Mouse (Mus musculus) hindbrain, embryonic 16.5 days (tissue): ENCODE measurements around the gene Acad8. TPM values are rescaled to one million over a fixed set of nuclear protein-coding genes. Genes with fewer than 3 reads are reported as not detected.
A peak's percentile ranks its signal among the peaks of the same experiment; 100 is the strongest.

Experiments
- ATAC-seq: fragments of 200-750 bp; cut with Nextera tagmentation; 2 replicates; pipeline ENCODE4 v1.8.0; 2017; ENCODE audit warnings: moderate TSS enrichment, moderate library complexity
- H3K27ac ChIP-seq: fragments of 300-500 bp; sonication (generic); 2 replicates; pipeline ENCODE4 v1.5.1; 2014; ENCODE audit warnings: low read depth, mild to moderate bottlenecking, control low read depth, low read length, moderate library complexity
- H3K27me3 ChIP-seq: fragments of 300-500 bp; sonication (generic); replicated peaks from 2 replicates; pipeline ENCODE4 v1.6.1; 2014; ENCODE audit warnings: low read length; ENCODE audit not compliant: control insufficient read depth, insufficient read depth
- H3K36me3 ChIP-seq: fragments of 300-500 bp; sonication (generic); 2 replicates; pipeline ENCODE4 v1.6.1; 2014; ENCODE audit warnings: mild to moderate bottlenecking, low read length, moderate library complexity, mixed read lengths; ENCODE audit not compliant: control insufficient read depth, insufficient read depth
- H3K4me1 ChIP-seq: fragments of 300-500 bp; sonication (generic); 2 replicates; pipeline ENCODE4 v1.6.1; 2014; ENCODE audit warnings: low read depth, low read length; ENCODE audit not compliant: control insufficient read depth, insufficient read depth
- H3K4me2 ChIP-seq: fragments of 300-500 bp; sonication (generic); 2 replicates; pipeline ENCODE4 v1.6.1; 2014; ENCODE audit warnings: mild to moderate bottlenecking, low read length, control low read depth, moderate library complexity
- H3K4me3 ChIP-seq: fragments of 300-500 bp; sonication (generic); 2 replicates; pipeline ENCODE4 v1.5.1; 2014; ENCODE audit warnings: mild to moderate bottlenecking, low read length, control low read depth, moderate library complexity
- H3K9ac ChIP-seq: fragments of 300-500 bp; sonication (generic); 2 replicates; pipeline ENCODE4 v1.6.1; 2014; ENCODE audit warnings: low read depth, mild to moderate bottlenecking, control low read depth, low read length, moderate library complexity
- H3K9me3 ChIP-seq: fragments of 300-500 bp; sonication (generic); 2 replicates; pipeline ENCODE4 v1.6.1; 2014; ENCODE audit warnings: mild to moderate bottlenecking, low read length, moderate library complexity; ENCODE audit not compliant: control insufficient read depth
- WGBS: fragments of 180-500 bp; shearing (Covaris S2); extraction: QIAGEN DNeasy Blood & Tissue Kit; methylation state at CpG from one replicate; pipeline ENCODE4 v1.1.7; 2014; 5-methylcytosine and 5-hydroxymethylcytosine counted together
- polyA plus RNA-seq: library from polyadenylated mRNA; unstranded; fragments of >200 nt; fragmentation: Nextera tagmentation; extraction: Ambion mirVana; gene quantifications from 2 replicates; pipeline ENCODE4 v1.2.1, GENCODE M21; 2015

Acad8 gene
- polyA plus RNA-seq, 1 experiment from 2014 or later, result 40.2 TPM

GRCm38 (mm10) chr9:27011572-27011971 lies 12.2 kb upstream of the Acad8 start:
- H3K4me1 ChIP-seq, result no peaks in the 10 kb centered on the region
- H3K4me2 ChIP-seq, result no peak overlapping the region
- 88% methylated on average over 4 of the region's 4 CpGs for WGBS
- H3K27ac ChIP-seq, result no peak overlapping the region
- H3K27me3 ChIP-seq, result no peaks in the 10 kb centered on the region
- no peaks in the 10 kb centered on the region for H3K9me3 ChIP-seq
- no peak for ATAC-seq
- peaks cover 52% of the 10 kb centered on the region for H3K36me3 ChIP-seq
- no peak overlapping the region for H3K9ac ChIP-seq
- H3K4me3 ChIP-seq, result no peak overlapping the region

DNA sequence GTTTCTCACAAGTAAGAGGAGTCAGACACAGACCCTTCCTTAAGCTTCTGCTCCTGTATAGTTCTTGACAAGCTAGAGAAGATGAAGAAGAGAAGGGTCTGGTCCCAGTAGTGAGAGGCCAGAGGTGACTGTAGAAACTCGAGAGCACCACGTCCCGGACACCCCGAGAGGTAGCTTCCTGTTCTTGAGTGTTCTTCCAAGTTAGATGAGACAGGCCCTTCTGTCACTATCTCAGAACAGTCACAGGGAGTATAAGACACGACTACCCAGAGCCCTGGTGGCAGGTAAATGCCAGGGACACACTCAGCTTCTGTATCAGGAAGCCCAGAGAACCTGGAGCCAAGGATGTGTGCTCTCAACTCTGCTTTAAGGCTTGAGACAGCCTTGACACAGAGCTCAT lies 9.9 kb upstream of the Acad8 start:
- no peak for ATAC-seq

DNA sequence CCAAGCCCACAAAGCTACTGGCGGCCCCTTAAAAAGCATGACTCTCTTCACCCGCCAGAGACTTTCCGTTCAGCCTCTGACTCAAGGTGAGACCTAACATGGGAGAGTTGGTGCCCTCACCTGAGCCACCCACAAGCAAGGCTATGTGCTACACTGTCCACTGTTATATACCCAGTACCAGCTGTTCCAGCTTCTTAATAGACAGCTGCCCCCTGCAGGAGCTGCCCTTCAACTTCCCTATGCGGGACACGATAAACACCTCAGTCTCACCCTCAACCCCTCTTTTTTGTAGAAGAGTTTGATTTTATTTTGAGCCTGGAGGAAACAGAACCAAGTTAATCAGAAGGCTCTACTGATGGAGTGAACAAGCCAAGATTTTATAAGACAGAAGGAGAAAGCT lies 7.5 kb upstream of the Acad8 start:
- Histone ChIP-seq H3K4me1 (no peaks in the 10 kb centered on the region), H3K4me2 (no peak overlapping the region), H3K27me3 (no peaks in the 10 kb centered on the region), H3K4me3 (no peak overlapping the region), H3K9me3 (no peaks in the 10 kb centered on the region), H3K36me3 (peaks cover 37% of the 10 kb centered on the region), H3K9ac (no peak overlapping the region), H3K27ac (no peak overlapping the region)
- 94% methylated on average over 5 of the region's 5 CpGs for WGBS
- no peak for ATAC-seq

More for the DNA sequence above, 9.9 kb upstream of the Acad8 start:
- H3K27ac ChIP-seq, result no peak overlapping the region
- WGBS, result 91% methylated on average over 5 of the region's 5 CpGs
- H3K4me2 ChIP-seq, result no peak overlapping the region
- H3K9ac ChIP-seq, result no peak overlapping the region
- no peaks in the 10 kb centered on the region for H3K9me3 ChIP-seq
- no peaks in the 10 kb centered on the region for H3K27me3 ChIP-seq
- H3K36me3 ChIP-seq, result peaks cover 54% of the 10 kb centered on the region
- no peak overlapping the region for H3K4me3 ChIP-seq
- no peaks in the 10 kb centered on the region for H3K4me1 ChIP-seq

GRCm38 (mm10) chr9:27005933-27006332 lies 6.6 kb upstream of the Acad8 start:
- 68% methylated on average over 1 of the region's 1 CpGs for WGBS
- peaks cover 9% of the 10 kb centered on the region for H3K4me1 ChIP-seq
- H3K4me2 ChIP-seq, result no peak overlapping the region
- no peak overlapping the region for H3K9ac ChIP-seq
- no peak for ATAC-seq
- no peaks in the 10 kb centered on the region for H3K9me3 ChIP-seq
- no peak overlapping the region for H3K27ac ChIP-seq
- no peak overlapping the region for H3K4me3 ChIP-seq
- H3K27me3 ChIP-seq, result no peaks in the 10 kb centered on the region
- peaks cover 35% of the 10 kb centered on the region for H3K36me3 ChIP-seq

GRCm38 (mm10) chr9:27005231-27005630 lies 5.9 kb upstream of the Acad8 start:
- Histone ChIP-seq H3K36me3 (peaks cover 30% of the 10 kb centered on the region), H3K4me3 (no peak overlapping the region), H3K9me3 (no peaks in the 10 kb centered on the region), H3K27me3 (no peaks in the 10 kb centered on the region), H3K4me1 (peaks cover 15% of the 10 kb centered on the region), H3K4me2 (no peak overlapping the region), H3K9ac (no peak overlapping the region), H3K27ac (no peak overlapping the region)
- ATAC-seq, result no peak
- 77% methylated on average over 3 of the region's 3 CpGs for WGBS

DNA sequence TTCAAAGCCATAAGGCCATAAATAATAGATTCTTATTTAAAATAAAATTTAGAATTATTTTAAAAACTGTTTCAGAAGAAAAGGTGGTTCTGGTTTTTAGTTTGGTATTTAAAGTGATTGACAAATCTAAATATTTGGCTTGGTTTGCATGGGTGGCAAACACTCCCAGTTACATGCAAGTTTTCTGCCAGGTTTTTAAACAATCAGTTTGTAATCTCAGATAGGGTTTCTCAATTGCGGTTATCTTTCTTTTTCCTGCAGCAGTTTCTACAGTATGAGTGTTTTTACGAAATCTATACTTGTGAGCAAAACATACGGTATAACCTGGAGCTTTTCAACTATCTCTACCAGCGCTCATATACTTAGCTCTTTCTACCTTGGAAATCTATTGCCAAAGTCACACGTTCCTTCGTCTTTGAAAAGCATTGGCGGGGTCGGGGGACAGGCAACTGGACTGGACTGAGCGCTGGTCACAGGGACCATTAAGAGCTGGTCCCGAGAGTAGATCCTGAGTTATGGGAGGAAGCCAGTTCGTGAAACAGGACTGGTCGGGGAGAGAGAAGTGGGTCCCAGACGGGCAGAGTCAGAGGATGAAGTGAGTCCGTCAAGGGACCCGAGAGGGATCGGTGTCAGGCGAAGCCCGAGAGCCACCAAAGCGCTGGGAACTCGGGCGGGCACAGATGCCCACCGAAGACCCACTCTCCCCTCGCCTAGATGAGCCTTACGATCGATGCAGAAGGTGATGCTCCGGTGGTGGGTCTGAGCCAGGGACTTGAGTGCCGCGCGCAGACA lies 501 bp downstream of the Acad8 start:
- Histone ChIP-seq H3K4me2 (peak overlapping the region; percentile 79), H3K9ac (peak overlapping the region; percentile 84), H3K9me3 (no peaks in the 10 kb centered on the region), H3K27me3 (no peaks in the 10 kb centered on the region), H3K4me3 (peak overlapping the region; percentile 75), H3K27ac (peak overlapping the region; percentile 78), H3K4me1 (peaks cover 20% of the 10 kb centered on the region), H3K36me3 (no peaks in the 10 kb centered on the region; the same call in 1 of the 2 replicates)
- ATAC-seq, result peak; percentile 81
- 4% methylated on average over 29 of the region's 29 CpGs for WGBS

- no peaks in the 10 kb centered on the region for H3K36me3 ChIP-seq
- no peak overlapping the region for H3K9ac ChIP-seq
- no peak overlapping the region for H3K27ac ChIP-seq
- WGBS, result 94% methylated on average over 2 of the region's 2 CpGs
- no peaks in the 10 kb centered on the region for H3K9me3 ChIP-seq
- H3K4me3 ChIP-seq, result no peak overlapping the region
- H3K27me3 ChIP-seq, result no peaks in the 10 kb centered on the region
- H3K4me1 ChIP-seq, result peaks cover 20% of the 10 kb centered on the region
- no peak overlapping the region for H3K4me2 ChIP-seq
- no peak for ATAC-seq
Measured at GRCm38 (mm10) chr9:26997501-26997900, 1.9 kb downstream of the Acad8 start.

- no peaks in the 10 kb centered on the region for H3K9me3 ChIP-seq
Measured at GRCm38 (mm10) chr9:26997062-26997461, 2.3 kb downstream of the Acad8 start.

GRCm38 (mm10) chr9:26993900-26994299 lies 5.5 kb downstream of the Acad8 start:
- Histone ChIP-seq H3K9me3 (no peaks in the 10 kb centered on the region), H3K27me3 (no peaks in the 10 kb centered on the region), H3K9ac (no peak overlapping the region), H3K27ac (no peak overlapping the region), H3K4me1 (peaks cover 5% of the 10 kb centered on the region), H3K4me3 (no peak overlapping the region), H3K36me3 (peaks cover 23% of the 10 kb centered on the region), H3K4me2 (no peak overlapping the region)
- 71% methylated on average over 3 of the region's 3 CpGs for WGBS
- no peak for ATAC-seq

More at GRCm38 (mm10) chr9:26997062-26997461, 2.3 kb downstream of the Acad8 start:
- H3K27ac ChIP-seq, result no peak overlapping the region
- no peak overlapping the region for H3K4me2 ChIP-seq
- no peak overlapping the region for H3K4me3 ChIP-seq
- no peak for ATAC-seq
- H3K27me3 ChIP-seq, result no peaks in the 10 kb centered on the region
- peaks cover 20% of the 10 kb centered on the region for H3K4me1 ChIP-seq
- 94% methylated on average over 3 of the region's 3 CpGs for WGBS
- no peaks in the 10 kb centered on the region for H3K36me3 ChIP-seq
- H3K9ac ChIP-seq, result no peak overlapping the region
